Mouse (Mus musculus) forebrain, postnatal 0 days (tissue): Measurements from ENCODE around the gene Katnal1. TPM values are rescaled to one million over a fixed set of nuclear protein-coding genes. Genes with fewer than 3 reads are reported as not detected.

Source experiments
- ATAC-seq: fragments of 200-750 bp; cut with Nextera tagmentation; 2 replicates; pipeline ENCODE4 v1.8.0; 2017; ENCODE audit warnings: mild to moderate bottlenecking, moderate library complexity
- DNase-seq: peaks from one replicate; pipeline ENCODE4 v3.0.0-alpha.2; 2015
- H3K27ac ChIP-seq: fragments of 300-500 bp; sonication (generic); 2 replicates; pipeline ENCODE4 v1.5.1; 2014; ENCODE audit warnings: low read depth, mild to moderate bottlenecking, antibody characterized with exemption, low read length, moderate library complexity, mixed read lengths
- H3K27me3 ChIP-seq: fragments of 300-500 bp; sonication (generic); 2 replicates; pipeline ENCODE4 v1.6.1; 2014; ENCODE audit warnings: mild to moderate bottlenecking, low read length, mixed read lengths; ENCODE audit not compliant: insufficient read depth
- H3K36me3 ChIP-seq: fragments of 300-500 bp; sonication (generic); 2 replicates; pipeline ENCODE4 v1.6.1; 2014; ENCODE audit warnings: mild to moderate bottlenecking, moderate library complexity; ENCODE audit not compliant: insufficient read depth
- H3K4me1 ChIP-seq: fragments of 300-500 bp; sonication (generic); 2 replicates; pipeline ENCODE4 v1.6.1; 2014; ENCODE audit warnings: antibody characterized with exemption; ENCODE audit not compliant: insufficient read depth
- H3K4me2 ChIP-seq: fragments of 300-500 bp; sonication (generic); 2 replicates; pipeline ENCODE4 v1.6.1; 2014; ENCODE audit warnings: low read depth, mild to moderate bottlenecking, moderate library complexity
- H3K4me3 ChIP-seq: fragments of 300-500 bp; sonication (generic); 2 replicates; pipeline ENCODE4 v1.5.1; 2014; ENCODE audit warnings: low read depth, low read length, mixed read lengths
- H3K9ac ChIP-seq: fragments of 300-500 bp; sonication (generic); 2 replicates; pipeline ENCODE4 v1.6.1; 2014; ENCODE audit warnings: mild to moderate bottlenecking
- H3K9me3 ChIP-seq: fragments of 300-500 bp; sonication (generic); 2 replicates; pipeline ENCODE4 v1.6.1; 2016; ENCODE audit warnings: low read length
- CTCF ChIP-seq: sonication (generic); IDR thresholded peaks from 2 replicates; pipeline ENCODE4 v1.5.1; 2016; ENCODE audit warnings: antibody characterized with exemption, control low read depth, low read depth
- WGBS: fragments of 180-500 bp; shearing (Covaris S2); extraction: QIAGEN DNeasy Blood & Tissue Kit; methylation state at CpG from one replicate; pipeline ENCODE4 v1.1.7; 2014; 5-methylcytosine and 5-hydroxymethylcytosine counted together
- polyA plus RNA-seq: library from polyadenylated mRNA; unstranded; fragments of >200 nt; fragmentation: Nextera tagmentation; extraction: Ambion mirVana; gene quantifications from 2 replicates; pipeline ENCODE4 v1.2.1, GENCODE M21; 2015
- total RNA-seq: library from RNA; depleted of rRNA; stranded (reverse); fragments of >200 nt; gene quantifications from 2 replicates; pipeline ENCODE4 v1.2.3, GENCODE M21; 2014; rRNA removed

The Katnal1 gene
- 45.0 and 47.9 TPM in 2 replicates for total RNA-seq
- 18.0 and 24.0 TPM in 2 replicates for polyA plus RNA-seq

DNA sequence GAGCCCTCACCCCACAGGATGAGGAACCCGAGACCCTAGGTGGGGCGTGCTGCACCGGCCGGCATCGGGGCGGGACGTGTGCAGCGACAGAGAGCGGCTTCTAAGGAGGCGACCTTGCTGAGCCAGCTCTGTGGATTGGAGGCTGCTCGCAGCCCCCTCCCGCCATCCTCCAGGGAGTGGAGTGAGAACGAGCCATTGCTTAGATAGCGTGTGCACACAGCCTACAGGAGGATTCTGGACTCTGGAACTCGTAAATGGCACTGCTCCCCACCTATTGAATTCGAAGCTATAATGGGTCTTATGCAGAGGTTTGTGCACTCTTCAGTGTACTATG lies at the start of gene Katnal1:
Gene Katnal1 (minus strand): TSS at position 205 of the 334 bp plus-strand sequence.
- no peak for TF ChIP-seq CTCF
- peaks cover 9% of the 10 kb centered on the region; the same call in 1 of the 2 replicates for H3K4me1 ChIP-seq
- H3K4me3 ChIP-seq = peak within 1 kb of the TSS; percentile 73
- peak within 1 kb of the TSS; percentile 92 for H3K9ac ChIP-seq
- DNase-seq (no peak), ATAC-seq (peak; percentile 60)
- peak within 1 kb of the TSS; percentile 97 for H3K27ac ChIP-seq
- no peaks in the 10 kb centered on the region for H3K9me3 ChIP-seq
- H3K27me3 ChIP-seq = no peaks in the 10 kb centered on the region
- peaks cover 7% of the 10 kb centered on the region for H3K36me3 ChIP-seq
- WGBS = 5% methylated on average over 16 of the region's 16 CpGs
- H3K4me2 ChIP-seq = peak within 1 kb of the TSS; percentile 68

DNA sequence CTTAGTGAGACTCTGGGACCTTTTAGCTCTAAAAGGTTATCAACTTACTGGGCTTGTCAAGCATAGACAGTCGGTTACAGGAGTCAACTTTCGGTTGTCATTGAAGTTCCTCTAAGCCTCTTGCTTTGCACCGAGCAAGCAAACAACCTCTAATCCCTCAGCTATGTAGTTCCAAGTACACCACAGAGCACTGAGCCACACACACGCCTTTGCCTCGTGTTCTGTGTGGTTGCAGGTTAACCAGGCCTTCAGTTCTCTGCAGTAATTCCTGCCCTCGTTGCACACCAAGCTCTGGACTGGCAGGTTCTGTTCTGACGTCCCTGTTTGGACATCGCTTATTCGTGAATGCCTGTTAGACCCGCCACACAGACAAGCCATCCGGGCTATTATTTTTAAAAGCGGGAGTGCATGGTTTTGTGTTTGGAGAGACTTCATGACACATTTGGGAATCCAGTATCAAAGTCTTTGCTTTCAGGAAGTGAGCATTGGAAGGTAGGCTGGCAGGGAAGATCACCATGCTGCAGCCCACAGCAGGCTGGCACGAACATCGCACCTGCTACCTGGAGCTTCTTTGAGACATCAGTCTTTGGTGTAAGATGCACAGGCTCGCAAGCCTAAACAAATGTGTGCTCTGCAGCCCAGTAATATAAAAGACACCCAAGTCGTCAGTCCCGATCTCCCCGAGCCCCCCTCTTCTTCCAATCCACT lies 49.5 kb upstream of the Katnal1 start:
- DNase-seq = no peak
- no peaks in the 10 kb centered on the region for H3K36me3 ChIP-seq
- H3K4me2 ChIP-seq = no peak overlapping the region
- no peak overlapping the region for H3K9ac ChIP-seq
- H3K27ac ChIP-seq = no peak overlapping the region
- H3K9me3 ChIP-seq = no peaks in the 10 kb centered on the region
- no peaks in the 10 kb centered on the region for H3K27me3 ChIP-seq
- H3K4me3 ChIP-seq = no peak overlapping the region
- WGBS = 63% methylated on average over 18 of the region's 18 CpGs
- ATAC-seq = no peak
- H3K4me1 ChIP-seq = no peaks in the 10 kb centered on the region; the same call in 1 of the 2 replicates
- no peak for TF ChIP-seq CTCF

DNA sequence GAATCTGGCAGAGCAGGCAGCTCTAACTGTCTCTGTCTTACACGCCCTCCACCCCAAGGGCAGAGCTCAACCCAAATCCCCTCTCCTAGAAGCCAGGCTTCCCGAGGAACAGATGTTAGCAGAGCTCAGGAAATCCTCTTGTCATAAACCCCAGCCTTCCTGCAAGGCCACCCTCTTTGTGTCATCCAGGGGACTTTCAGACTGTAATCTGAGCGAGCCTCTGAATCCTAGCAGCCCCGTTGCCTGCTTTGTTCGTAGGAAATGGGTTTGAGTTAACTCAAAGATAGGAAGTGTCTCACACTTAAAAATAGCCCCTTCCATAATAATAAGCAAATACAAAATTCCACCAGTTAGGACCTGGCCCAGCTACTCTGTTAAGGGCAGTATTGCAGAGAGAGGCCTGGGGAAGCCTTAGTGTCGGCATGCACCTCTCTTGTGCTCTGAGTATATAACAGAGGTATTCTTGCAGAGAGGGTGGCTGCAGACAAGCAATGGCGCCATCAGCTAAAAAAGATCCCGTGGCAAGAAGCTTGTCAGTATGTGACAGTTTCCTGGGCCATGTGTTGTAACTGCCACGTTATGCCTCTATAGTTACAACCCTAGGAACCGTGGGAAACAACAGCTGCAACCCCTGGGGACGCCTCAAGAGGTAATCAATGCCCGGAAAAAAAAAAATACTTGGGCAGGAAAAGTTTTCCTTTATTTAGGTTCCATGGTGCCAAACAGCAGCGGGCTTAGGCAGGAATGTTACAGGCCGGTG lies 48.8 kb upstream of the Katnal1 start:
- peaks cover 4% of the 10 kb centered on the region for H3K4me1 ChIP-seq
- no peaks in the 10 kb centered on the region for H3K9me3 ChIP-seq
- no peak for DNase-seq
- H3K4me2 ChIP-seq = no peak overlapping the region
- no peak overlapping the region for H3K9ac ChIP-seq
- no peak for ATAC-seq
- TF ChIP-seq CTCF = no peak
- H3K36me3 ChIP-seq = no peaks in the 10 kb centered on the region
- 33% methylated on average over 14 of the region's 14 CpGs for WGBS
- H3K27ac ChIP-seq = no peak overlapping the region
- no peaks in the 10 kb centered on the region for H3K27me3 ChIP-seq
- no peak overlapping the region for H3K4me3 ChIP-seq

DNA sequence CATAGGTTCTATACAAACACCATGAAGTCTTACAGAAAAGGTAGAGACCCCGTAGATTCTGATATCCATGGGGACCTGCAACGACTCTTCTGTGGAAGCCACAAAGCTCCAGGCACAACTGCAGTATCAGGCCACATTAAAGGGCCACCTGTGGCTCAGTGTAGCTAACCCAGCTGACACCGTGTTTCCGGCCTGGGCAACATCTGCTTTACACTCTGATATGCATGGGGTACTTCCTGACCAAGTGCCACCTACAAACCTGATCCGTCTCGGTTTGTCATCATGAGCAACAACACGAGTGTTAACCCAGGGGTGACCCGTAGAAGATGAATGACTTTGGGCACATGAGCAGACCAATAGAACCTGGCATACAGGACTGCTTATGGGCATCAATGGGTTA lies 47.8 kb upstream of the Katnal1 start:
- Histone ChIP-seq H3K27me3 (no peaks in the 10 kb centered on the region), H3K9ac (no peak overlapping the region), H3K27ac (no peak overlapping the region), H3K4me2 (no peak overlapping the region), H3K4me1 (peaks cover 7% of the 10 kb centered on the region), H3K36me3 (no peaks in the 10 kb centered on the region), H3K4me3 (no peak overlapping the region), H3K9me3 (no peaks in the 10 kb centered on the region)
- ATAC-seq (no peak), DNase-seq (no peak)
- TF ChIP-seq CTCF = no peak
- 93% methylated on average over 8 of the region's 8 CpGs for WGBS

DNA sequence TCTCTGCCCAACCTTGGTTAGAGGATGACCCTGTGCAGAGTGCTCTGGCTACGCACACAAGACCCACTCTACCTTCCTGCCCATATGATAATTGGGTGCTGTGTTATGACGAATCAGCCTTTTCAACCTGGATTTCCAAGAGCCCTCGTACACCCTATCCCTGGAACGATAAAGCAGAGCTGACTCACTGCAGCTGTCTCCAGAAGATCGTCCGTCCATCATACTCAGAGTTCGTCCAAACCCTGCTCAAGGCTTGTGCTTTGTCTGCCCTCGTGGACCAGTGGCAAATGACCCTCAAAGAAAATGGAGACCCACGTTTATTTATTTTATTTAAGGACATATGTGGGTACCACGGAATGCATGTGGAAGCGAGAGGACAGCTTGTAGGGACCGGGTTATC lies 45.9 kb upstream of the Katnal1 start:
- Histone ChIP-seq H3K27me3 (no peaks in the 10 kb centered on the region), H3K9ac (no peak overlapping the region), H3K4me3 (no peak overlapping the region), H3K27ac (no peak overlapping the region), H3K4me2 (no peak overlapping the region), H3K9me3 (no peaks in the 10 kb centered on the region), H3K4me1 (peaks cover 7% of the 10 kb centered on the region), H3K36me3 (no peaks in the 10 kb centered on the region)
- DNase-seq (no peak), ATAC-seq (no peak)
- 94% methylated on average over 12 of the region's 12 CpGs for WGBS
- TF ChIP-seq CTCF = no peak

DNA sequence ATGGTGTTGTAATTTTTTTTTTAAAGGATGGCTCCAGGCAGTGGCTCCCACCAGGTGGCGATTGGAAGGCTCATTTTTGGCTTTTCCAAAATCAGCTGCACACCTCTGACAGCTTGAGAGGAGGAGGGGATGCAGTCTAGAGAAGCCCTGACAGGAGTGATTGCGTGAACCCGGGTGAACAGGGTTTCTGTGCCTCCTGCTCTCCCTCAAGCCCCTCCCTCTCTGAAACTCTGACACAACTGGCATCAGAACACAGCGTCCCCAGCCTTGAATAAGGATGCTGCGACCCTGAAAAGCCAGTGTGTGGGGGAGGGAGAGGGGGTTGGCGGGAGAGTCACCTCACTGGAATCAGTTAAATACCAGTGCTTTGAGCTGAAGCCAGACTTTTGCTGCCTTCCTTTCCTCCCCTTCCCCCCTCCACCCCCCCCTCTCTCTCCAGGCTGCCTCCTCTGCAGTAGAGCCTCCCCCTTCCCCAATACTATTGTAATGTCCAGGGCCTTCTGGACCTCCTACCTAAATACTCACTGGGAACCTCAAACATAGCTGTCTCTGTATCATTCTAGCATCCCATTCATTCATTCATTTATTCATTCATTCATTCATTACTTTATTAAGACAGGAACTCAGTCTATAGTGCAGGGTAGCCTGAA lies 44.0 kb upstream of the Katnal1 start:
- Histone ChIP-seq H3K4me3 (no peak overlapping the region), H3K36me3 (no peaks in the 10 kb centered on the region), H3K27me3 (no peaks in the 10 kb centered on the region), H3K9me3 (no peaks in the 10 kb centered on the region), H3K4me2 (no peak overlapping the region), H3K4me1 (peaks cover 7% of the 10 kb centered on the region), H3K9ac (no peak overlapping the region), H3K27ac (no peak overlapping the region)
- TF ChIP-seq CTCF = 0 out of 2 replicates have a peak, but pooled peaks have one; percentile 4
- peak; percentile 58; the same call in 1 of the 2 replicates for ATAC-seq
- WGBS = 8% methylated on average over 6 of the region's 6 CpGs
- DNase-seq = peak; percentile 43

DNA sequence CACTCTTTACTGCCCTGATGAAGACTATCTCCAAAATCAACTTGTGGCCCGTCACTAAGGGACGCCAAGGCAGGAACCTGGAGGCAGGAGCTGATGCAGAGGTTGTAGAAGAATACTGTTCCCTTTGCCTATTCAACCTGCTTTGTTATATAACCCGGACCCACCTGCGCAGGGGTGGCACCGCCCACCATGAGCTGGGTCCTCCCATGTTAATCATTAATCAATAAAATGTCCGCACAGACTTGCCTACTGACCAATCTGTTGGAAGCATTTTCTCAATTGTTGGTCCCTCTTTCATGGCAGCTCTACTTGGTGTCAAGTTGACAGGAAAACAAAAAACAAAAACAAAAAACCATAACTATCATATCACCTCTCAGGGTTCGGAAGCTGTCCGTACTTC lies 43.0 kb upstream of the Katnal1 start:
- ATAC-seq (no peak), DNase-seq (no peak)
- TF ChIP-seq CTCF = no peak
- Histone ChIP-seq H3K9ac (no peak overlapping the region), H3K27me3 (no peaks in the 10 kb centered on the region), H3K4me3 (no peak overlapping the region), H3K4me2 (no peak overlapping the region), H3K27ac (no peak overlapping the region), H3K9me3 (no peaks in the 10 kb centered on the region), H3K36me3 (no peaks in the 10 kb centered on the region), H3K4me1 (peaks cover 10% of the 10 kb centered on the region)
- WGBS = 88% methylated on average over 8 of the region's 8 CpGs
